Mouse (Mus musculus) left cerebral cortex, adult 2 months (tissue): ENCODE measurements around the gene Tmem132d. TPM values are rescaled to one million over a fixed set of nuclear protein-coding genes. Genes with fewer than 3 reads are reported as not detected.
"Not testable (repeated sequence)": the region's sequence is repeated elsewhere in the genome, so short reads cannot be mapped to it uniquely, and the experiment has no call there.

ENCODE experiments used
- DNase-seq, 2 experiments: peaks; one replicate each; pipeline ENCODE4 v3.0.0; 2021 to 2022; ENCODE audit warnings: low spot score in 2 of 2, mixed read lengths in 1 of 2; ENCODE audit errors: extremely low spot score in 1 of 2
- H3K27ac ChIP-seq: fragments of 200-600 bp; 2 replicates; pipeline ENCODE4 v1.8.1; 2022
- H3K4me3 ChIP-seq: fragments of 200-600 bp; 2 replicates; pipeline ENCODE4 v1.8.1; 2022
- CTCF ChIP-seq: fragments of 200-600 bp; IDR thresholded peaks from 2 replicates; pipeline ENCODE4 v1.8.1; 2022; ENCODE audit warnings: antibody characterized with exemption, mild to moderate bottlenecking, moderate library complexity
- intact Hi-C: fragments of 180-260 bp; cut with DNase I; formaldehyde crosslinking; loops from one replicate; pipeline ENCODE4 v1.15.1; 2025
- total RNA-seq, 2 experiments: library from RNA; stranded (reverse); gene quantifications; 2 replicates each; pipeline ENCODE4 v1.2.3; 2021

The Tmem132d gene
- total RNA-seq, 2 experiments from 2014 or later, result 57.7 to 59.9 TPM

DNA sequence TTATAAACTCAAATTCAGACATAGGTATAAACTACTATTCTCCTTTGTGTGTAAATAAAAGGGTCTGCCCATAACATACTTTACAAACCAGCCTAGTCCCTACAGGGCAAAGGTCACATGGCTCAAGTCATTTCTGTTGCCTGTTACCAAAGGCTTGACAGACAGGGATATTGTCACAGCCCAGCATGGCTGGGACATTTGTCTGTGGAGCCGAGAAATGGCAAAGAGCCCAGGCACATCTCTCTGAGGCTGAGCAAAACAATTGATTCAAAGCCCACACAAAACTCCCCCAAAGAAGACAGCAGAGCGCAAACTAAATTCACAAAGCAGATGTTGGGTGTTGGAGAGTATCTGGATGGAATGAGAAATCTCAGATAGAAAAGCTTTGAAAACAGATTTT lies 405.8 kb downstream of the Tmem132d start:
- Histone ChIP-seq H3K27ac (no peak overlapping the region; the same call in 1 of the 2 replicates), H3K4me3 (no peak overlapping the region)
- intact Hi-C loops, result no loop called here
- TF ChIP-seq CTCF, result no peak
- peak; percentile 34 to 49 for DNase-seq

- Histone ChIP-seq H3K27ac (no peak overlapping the region; the same call in 1 of the 2 replicates), H3K4me3 (no peak overlapping the region)
- intact Hi-C loops, result no loop called here
- peak; percentile 17 to 36 for DNase-seq
- TF ChIP-seq CTCF, result no peak
Measured at GRCm38 (mm10) chr5:128004666-128005065, 428.2 kb downstream of the Tmem132d start.

GRCm38 (mm10) chr5:127996526-127997245 lies 436.2 kb downstream of the Tmem132d start:
- H3K27ac ChIP-seq, result peak overlapping the region; percentile 72
- DNase-seq, result no peak
- H3K4me3 ChIP-seq, result no peak overlapping the region
- intact Hi-C loops, result loop anchor here (2.0 kb wide), 1 partner anchor 40 kb away; no protein-coding TSS in a partner anchor
- TF ChIP-seq CTCF, result no peak

- no peak overlapping the region for H3K27ac ChIP-seq
- TF ChIP-seq CTCF, result no peak
- H3K4me3 ChIP-seq, result no peak overlapping the region
- no peak for DNase-seq
- intact Hi-C loops, result no loop called here
Measured at GRCm38 (mm10) chr5:127993460-127993859, 439.4 kb downstream of the Tmem132d start.

GRCm38 (mm10) chr5:127990826-127991225 lies 442.1 kb downstream of the Tmem132d start:
- DNase-seq, result peak; percentile 15 to 28
- intact Hi-C loops, result no loop called here
- Histone ChIP-seq H3K4me3 (no peak overlapping the region), H3K27ac (no peak overlapping the region)
- no peak for TF ChIP-seq CTCF

GRCm38 (mm10) chr5:127980003-127980358 lies 452.9 kb downstream of the Tmem132d start:
- H3K27ac ChIP-seq, DNase-seq, intact Hi-C loops, H3K4me3 ChIP-seq: not testable (repeated sequence)

DNA sequence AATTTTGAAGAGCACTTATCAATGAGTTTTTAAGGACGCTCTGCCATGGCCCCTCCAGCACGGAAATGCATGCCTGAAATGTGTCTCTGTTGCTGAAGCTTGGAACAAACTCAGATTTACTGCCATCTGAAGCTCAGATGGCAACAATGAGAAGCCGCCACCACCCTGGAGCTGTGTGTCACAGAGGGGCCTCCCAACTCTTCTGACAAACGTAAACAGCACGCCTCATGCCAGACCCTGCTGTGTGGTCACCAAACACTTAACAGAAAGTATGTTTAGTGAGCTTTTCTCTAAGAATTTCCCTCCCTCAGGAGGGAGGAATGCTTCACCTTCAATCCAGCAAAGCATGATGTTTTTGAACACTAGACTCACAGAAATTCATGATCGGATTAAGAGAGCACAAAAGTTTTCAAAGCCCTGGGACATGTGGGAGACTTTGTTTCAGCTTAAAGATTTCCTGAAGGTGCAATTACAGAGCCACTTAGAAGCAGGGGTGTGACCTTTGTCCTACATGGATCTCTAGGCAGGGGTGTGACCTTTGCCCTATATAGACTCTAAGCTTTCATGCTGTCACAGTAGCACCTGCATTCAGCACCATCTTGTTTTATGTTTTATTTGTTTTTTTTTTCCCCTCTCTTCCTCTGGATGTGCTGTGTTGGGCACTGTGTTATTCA lies 453.4 kb downstream of the Tmem132d start:
- no peak overlapping the region for H3K27ac ChIP-seq
- no peak overlapping the region for H3K4me3 ChIP-seq
- intact Hi-C loops, result no loop called here
- no peak for DNase-seq
- TF ChIP-seq CTCF, result no peak

GRCm38 (mm10) chr5:127976661-127977060 lies 456.2 kb downstream of the Tmem132d start:
- intact Hi-C loops, result no loop called here
- no peak for DNase-seq
- Histone ChIP-seq H3K4me3 (no peak overlapping the region), H3K27ac (no peak overlapping the region)
- TF ChIP-seq CTCF, result no peak

DNA sequence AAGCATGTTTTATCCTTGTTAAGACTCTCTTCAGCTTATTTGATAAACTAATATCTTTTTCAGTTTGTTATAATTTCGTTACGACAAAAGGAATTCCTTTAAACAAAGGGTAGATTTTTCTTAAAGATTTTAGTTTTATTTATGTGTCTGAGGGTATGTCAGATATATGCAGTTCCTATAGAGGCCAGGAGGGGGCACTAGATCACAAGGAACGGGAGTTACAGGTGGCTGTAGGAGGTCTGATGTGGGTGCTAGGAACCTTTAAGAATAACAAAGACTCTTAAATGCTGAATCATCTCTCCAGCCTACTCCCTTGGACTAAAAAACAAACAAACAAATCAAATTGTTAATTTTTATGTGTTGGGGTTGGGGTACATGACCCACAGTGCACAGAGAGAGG lies 467.2 kb downstream of the Tmem132d start:
- intact Hi-C loops, result no loop called here
- H3K27ac ChIP-seq, result no peak overlapping the region
- no peak overlapping the region for H3K4me3 ChIP-seq
- no peak for DNase-seq
- peak; percentile 44 for TF ChIP-seq CTCF

GRCm38 (mm10) chr5:127962656-127963055 lies 470.2 kb downstream of the Tmem132d start:
- DNase-seq, result no peak
- intact Hi-C loops, result no loop called here
- Histone ChIP-seq H3K4me3 (no peak overlapping the region), H3K27ac (no peak overlapping the region)
- no peak for TF ChIP-seq CTCF

DNA sequence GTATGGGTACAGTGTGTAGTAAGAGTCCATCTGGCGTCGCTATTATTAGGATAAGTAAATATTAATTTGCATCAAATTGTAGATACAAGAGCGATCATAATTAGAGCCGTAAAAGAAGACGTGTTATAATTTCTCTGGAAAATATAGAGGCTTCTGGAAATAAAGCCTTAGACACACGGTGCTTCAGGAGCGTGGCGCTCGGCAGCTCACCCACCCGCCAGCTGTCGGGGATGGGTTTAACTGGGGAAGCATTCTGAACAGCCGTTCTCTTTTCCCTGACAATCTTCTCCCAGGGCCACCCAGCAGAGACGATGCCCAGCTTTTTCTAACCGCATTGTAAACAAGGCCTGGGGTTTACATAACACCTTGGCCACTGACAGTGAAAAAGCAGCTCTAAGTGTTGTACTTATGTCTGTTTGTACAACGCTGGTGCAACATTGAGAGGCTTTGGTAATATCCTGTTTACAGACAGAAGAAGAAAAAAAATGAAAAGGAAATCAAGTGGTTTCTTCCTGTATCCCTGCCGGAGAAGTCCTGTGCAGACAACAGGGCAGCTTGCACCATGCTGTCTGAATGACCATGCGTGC lies 476.3 kb downstream of the Tmem132d start:
- intact Hi-C loops, result loop anchor here (2.0 to 5.0 kb wide), 3 partner anchors 40 to 411 kb away; no protein-coding TSS in a partner anchor
- DNase-seq, result peak; percentile 63 to 76
- no peak for TF ChIP-seq CTCF
- peak overlapping the region; percentile 86 for H3K27ac ChIP-seq
- no peak overlapping the region for H3K4me3 ChIP-seq

DNA sequence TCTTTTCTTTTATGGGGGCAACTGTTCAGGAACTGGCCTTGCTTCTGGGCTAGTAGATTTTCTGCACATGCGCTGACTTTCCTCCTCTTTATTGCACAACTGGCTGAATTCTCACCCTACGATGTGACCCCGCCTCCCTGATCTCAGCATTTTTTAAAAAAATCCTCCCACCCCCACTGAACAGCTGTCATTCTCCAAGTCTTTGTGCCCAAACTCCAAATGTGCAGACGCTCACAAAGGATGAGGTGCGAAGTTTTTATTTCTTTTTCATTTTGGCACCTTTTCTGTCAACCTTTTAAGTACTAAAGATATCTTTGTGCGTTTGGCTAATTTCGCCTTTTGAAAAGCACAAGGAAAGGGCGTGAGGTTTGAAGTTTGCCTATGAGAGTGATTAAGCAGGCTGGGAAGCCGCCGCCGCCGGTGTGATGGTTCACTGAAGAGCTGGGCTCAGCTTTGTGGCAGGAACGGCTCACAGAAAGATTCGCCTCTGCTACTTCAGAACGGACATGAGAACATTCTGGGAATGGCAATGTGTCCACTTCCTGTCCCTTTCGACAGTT lies 478.6 kb downstream of the Tmem132d start:
- Histone ChIP-seq H3K27ac (no peak overlapping the region), H3K4me3 (no peak overlapping the region)
- no peak for DNase-seq
- no peak for TF ChIP-seq CTCF
- intact Hi-C loops, result loop anchor here (5.0 kb wide), 2 partner anchors 127 to 478 kb away; partner anchors contain the start of gene Tmem132d
